In genomic region chr1:89281107-89281655, GRCm38 (mm10) we compare ENCODE assay signal across 26 mouse cellular contexts.
DNase-seq lines count a peak whose midpoint lies in the region; ATAC-seq and TF ChIP-seq lines count a peak whose summit lies in the region.
"Had no signal": no experiment of that assay in that cellular context is flagged by ENCODE, and none has a peak within 500 bp of the region (broad histone marks: within the 10 kb centered on the region; RNA-seq: fewer than 3 reads in every experiment).

No protein-coding gene starts in this region.

- H3K9ac ChIP-seq in kidney, postnatal 0 days (ENCODE audit: low read depth, low read length) = no peak overlapping the region
- no peak overlapping the region for H3K9ac ChIP-seq in kidney, embryonic 16.5 days (replicated peaks; ENCODE audit: low read length)
- H3K9ac ChIP-seq: embryonic facial prominence, embryonic 12.5 days; forebrain, embryonic 12.5 days; heart, embryonic 12.5 days; limb, embryonic 13.5 days; liver, embryonic 14.5 days; neural tube, embryonic 13.5 days; stomach, embryonic 15.5 days had no signal

- WGBS in kidney, postnatal 0 days = 57% methylated on average over 1 of the region's 1 CpGs
- 74% methylated on average over 1 of the region's 1 CpGs for WGBS in kidney, embryonic 16.5 days
- 85% methylated on average over 1 of the region's 1 CpGs for WGBS in limb, embryonic 10.5 days
- 64% methylated on average over 1 of the region's 1 CpGs for WGBS in lung, adult 2 months

- no peaks in the 10 kb centered on the region for H3K27me3 ChIP-seq in kidney, postnatal 0 days (ENCODE audit: insufficient read depth, low read length)
- no peaks in the 10 kb centered on the region for H3K27me3 ChIP-seq in kidney, embryonic 16.5 days (ENCODE audit: insufficient read depth, low read length)
- no peaks in the 10 kb centered on the region for H3K27me3 ChIP-seq in limb, embryonic 10.5 days (ENCODE audit: low read depth, poor library complexity, severe bottlenecking)
- H3K27me3 ChIP-seq: embryonic facial prominence, embryonic 12.5 days; forebrain, embryonic 12.5 days; heart, embryonic 12.5 days; limb, embryonic 13.5 days; neural tube, embryonic 13.5 days; stomach, embryonic 15.5 days had no signal

- no peak for TF ChIP-seq CTCF in kidney, postnatal 0 days (IDR thresholded peaks at IDR 0.05; ENCODE audit: low read depth)
- no peak for TF ChIP-seq CTCF in lung, adult 2 months (IDR thresholded peaks at IDR 0.05; ENCODE audit: insufficient read depth, low read length)

- no peaks in the 10 kb centered on the region for H3K36me3 ChIP-seq in kidney, postnatal 0 days (ENCODE audit: insufficient read depth, low read length)
- H3K36me3 ChIP-seq in kidney, embryonic 16.5 days (ENCODE audit: insufficient read depth, low read length) = no peaks in the 10 kb centered on the region
- H3K36me3 ChIP-seq in limb, embryonic 10.5 days = no peaks in the 10 kb centered on the region
- H3K36me3 ChIP-seq: embryonic facial prominence, embryonic 12.5 days; forebrain, embryonic 12.5 days; heart, embryonic 12.5 days; limb, embryonic 13.5 days; midbrain, embryonic 10.5 days; neural tube, embryonic 13.5 days; stomach, embryonic 15.5 days had no signal

- H3K27ac ChIP-seq in kidney, postnatal 0 days = no peak overlapping the region
- H3K27ac ChIP-seq in kidney, embryonic 16.5 days (ENCODE audit: low read length) = no peak overlapping the region
- H3K27ac ChIP-seq in limb, embryonic 10.5 days = no peak overlapping the region
- H3K27ac ChIP-seq: embryonic facial prominence, embryonic 12.5 days; forebrain, embryonic 12.5 days; layer of hippocampus, adult 2 months; limb, embryonic 13.5 days; liver, embryonic 14.5 days; midbrain, embryonic 10.5 days; neural tube, embryonic 13.5 days; stomach, embryonic 15.5 days had no signal

- no peak overlapping the region for H3K4me2 ChIP-seq in kidney, postnatal 0 days (ENCODE audit: low read length)
- H3K4me2 ChIP-seq in kidney, embryonic 16.5 days (replicated peaks; ENCODE audit: low read depth, low read length) = no peak overlapping the region
- H3K4me2 ChIP-seq: embryonic facial prominence, embryonic 12.5 days; forebrain, embryonic 12.5 days; heart, embryonic 12.5 days; limb, embryonic 13.5 days; neural tube, embryonic 13.5 days; stomach, embryonic 15.5 days had no signal

- no peaks in the 10 kb centered on the region for H3K4me1 ChIP-seq in kidney, postnatal 0 days (replicated peaks; ENCODE audit: insufficient read depth, low read length)
- H3K4me1 ChIP-seq in kidney, embryonic 16.5 days (ENCODE audit: insufficient read depth, low read length) = no peaks in the 10 kb centered on the region
- H3K4me1 ChIP-seq in limb, embryonic 10.5 days = no peaks in the 10 kb centered on the region
- peaks cover 3% of the 10 kb centered on the region for H3K4me1 ChIP-seq in lung, adult 2 months (ENCODE audit: control insufficient read depth, insufficient read depth, low read length)
- H3K4me1 ChIP-seq: embryonic facial prominence, embryonic 12.5 days; limb, embryonic 13.5 days; neural tube, embryonic 13.5 days; stomach, embryonic 15.5 days had no signal

- peak; percentile 75 for DNase-seq in kidney, postnatal 0 days (ENCODE audit: low spot score)
- peak; percentile 14 for DNase-seq in limb, embryonic 10.5 days (ENCODE audit: low spot score)
- DNase-seq in lung, adult 2 months = no peak
- peak; percentile 62 for DNase-seq in lung, postnatal 25 days (ENCODE audit: low spot score)
- no peak for DNase-seq in spleen, adult 12 weeks (ENCODE audit: low spot score)
- DNase-seq in layer of hippocampus, postnatal 36 days = no peak
- DNase-seq: adrenal gland, adult 8-10 months; cerebellum, adult 11-12 months; cerebellum, postnatal 14 days; heart, postnatal 14 days; retina, postnatal 1 day; thymus, adult 2 months; thymus, postnatal 4 days had no signal

- H3K9me3 ChIP-seq in kidney, postnatal 0 days (replicated peaks; ENCODE audit: low read length) = no peaks in the 10 kb centered on the region
- no peaks in the 10 kb centered on the region for H3K9me3 ChIP-seq in kidney, embryonic 16.5 days (ENCODE audit: low read length)
- H3K9me3 ChIP-seq in limb, embryonic 10.5 days (replicated peaks) = no peaks in the 10 kb centered on the region
- H3K9me3 ChIP-seq: embryonic facial prominence, embryonic 12.5 days; forebrain, embryonic 12.5 days; heart, embryonic 12.5 days; limb, embryonic 13.5 days; midbrain, embryonic 10.5 days; neural tube, embryonic 13.5 days; stomach, embryonic 15.5 days had no signal

- H3K4me3 ChIP-seq in kidney, postnatal 0 days (replicated peaks; ENCODE audit: low read depth, low read length) = no peak overlapping the region
- no peak overlapping the region for H3K4me3 ChIP-seq in kidney, embryonic 16.5 days (ENCODE audit: low read length)
- no peak overlapping the region for H3K4me3 ChIP-seq in limb, embryonic 10.5 days
- H3K4me3 ChIP-seq in lung, adult 2 months (replicated peaks; ENCODE audit: extremely low read depth, low read depth, low read length) = no peak overlapping the region
- H3K4me3 ChIP-seq: embryonic facial prominence, embryonic 12.5 days; forebrain, embryonic 12.5 days; heart, embryonic 12.5 days; layer of hippocampus, adult 2 months; limb, embryonic 13.5 days; midbrain, embryonic 10.5 days; myocyte; neural tube, embryonic 13.5 days; stomach, embryonic 15.5 days had no signal

- TF ChIP-seq POLR2A in lung, adult 2 months (IDR thresholded peaks at IDR 0.05; ENCODE audit: borderline replicate concordance, extremely low read depth, low read depth, low read length) = peak; percentile 31; the same call in 1 of the 2 replicates

- ATAC-seq in kidney, postnatal 0 days (replicated peaks; ENCODE audit: low FRiP score, low read depth) = no peak
- ATAC-seq in kidney, embryonic 16.5 days (ENCODE audit: low FRiP score, low TSS enrichment) = no peak
- ATAC-seq: intestine, postnatal 0 days; midbrain, embryonic 16.5 days had no signal

Comparison
In these comparisons a context has a peak if more than half of its experiments do, and no peak if none do; other contexts are left out.
1. DNase-seq: peak in kidney, postnatal 0 days (single experiment), limb, embryonic 10.5 days (single experiment) and lung, postnatal 25 days (single experiment); none in lung, adult 2 months (single experiment), spleen, adult 12 weeks (single experiment) and layer of hippocampus, postnatal 36 days (0 of 2).